Mouse (Mus musculus) ES-E14 (cell line): ENCODE results near the gene Ppard. TPM values are rescaled to one million over a fixed set of nuclear protein-coding genes. Genes with fewer than 3 reads are reported as not detected.

Experiments
- DNase-seq: peaks from one replicate; pipeline ENCODE4 v3.0.0-alpha.2; 2013; ENCODE audit warnings: low read depth, low spot score
- H3K27ac ChIP-seq: 2 replicates; pipeline ENCODE4 v1.5.1; 2012; ENCODE audit warnings: low read depth, mild to moderate bottlenecking, low read length, moderate library complexity, mixed read lengths; ENCODE audit not compliant: poor library complexity, insufficient read depth, severe bottlenecking
- H3K36me3 ChIP-seq: 2 replicates; pipeline ENCODE4 v1.6.1; 2012; ENCODE audit warnings: mild to moderate bottlenecking, low read length, moderate library complexity, mixed read lengths; ENCODE audit not compliant: control insufficient read depth, poor library complexity, insufficient read depth, severe bottlenecking
- H3K4me1 ChIP-seq, 2 experiments: fragments of 150-350 bp in 1 of 2; sonication (generic) in 1 of 2; 2 replicates each; pipeline ENCODE4 v1.6.1; 2012; ENCODE audit warnings: low read length in 2 of 2, mild to moderate bottlenecking in 1 of 2, mixed read lengths in 1 of 2; ENCODE audit not compliant: control insufficient read depth in 2 of 2, insufficient read depth in 2 of 2, poor library complexity in 1 of 2
- H3K4me3 ChIP-seq, 2 experiments: fragments of 150-350 bp in 1 of 2; sonication (generic) in 1 of 2; 2 replicates each; pipeline ENCODE4 v1.5.1; 2012; ENCODE audit warnings: low read length in 2 of 2, low read depth in 1 of 2, mild to moderate bottlenecking in 1 of 2, mixed read lengths in 1 of 2; ENCODE audit not compliant: insufficient read depth in 1 of 2, poor library complexity in 1 of 2, severe bottlenecking in 1 of 2
- H3K9ac ChIP-seq: 2 replicates; pipeline ENCODE4 v1.6.1; 2012; ENCODE audit warnings: low read depth, mild to moderate bottlenecking, low read length, mixed read lengths; ENCODE audit not compliant: poor library complexity, insufficient read depth, severe bottlenecking
- H3K9me3 ChIP-seq: fragments of 150-350 bp; sonication (generic); 2 replicates; pipeline ENCODE4 v1.6.1; 2012; ENCODE audit warnings: low read depth, mild to moderate bottlenecking, low read length; ENCODE audit not compliant: control insufficient read depth, insufficient read depth
- CHD2 ChIP-seq: IDR thresholded peaks from 2 replicates; pipeline ENCODE4 v1.6.1; 2014; ENCODE audit warnings: mild to moderate bottlenecking, low read depth, low read length, inconsistent platforms
- HCFC1 ChIP-seq: IDR thresholded peaks from 2 replicates; pipeline ENCODE4 v1.6.1; 2012; ENCODE audit warnings: low read length, inconsistent platforms, borderline replicate concordance; ENCODE audit not compliant: insufficient read depth
- MAFK ChIP-seq: IDR thresholded peaks from 2 replicates; pipeline ENCODE4 v1.6.1; 2014; ENCODE audit warnings: mild to moderate bottlenecking, low read depth, low read length, inconsistent platforms; ENCODE audit not compliant: insufficient read depth
- ZC3H11A ChIP-seq: IDR thresholded peaks from 2 replicates; pipeline ENCODE4 v1.6.1; 2012; ENCODE audit warnings: low read depth, mild to moderate bottlenecking, inconsistent platforms, low read length, borderline replicate concordance
- ZNF384 ChIP-seq: IDR thresholded peaks from 2 replicates; pipeline ENCODE4 v1.6.1; 2012; ENCODE audit warnings: low read depth, low read length, inconsistent platforms
- in situ Hi-C, 2 experiments: fragments of 600-800 bp; cut with MboI; formaldehyde crosslinking; loops; one replicate each; pipeline ENCODE4 v1.15.1; 2025; ENCODE audit warnings: low sequenced_read_pairs in 2 of 2, inconsistent platforms in 1 of 2; ENCODE audit not compliant: unreplicated experiment in 2 of 2
- total RNA-seq: library from RNA; depleted of rRNA; stranded (reverse); fragments of 300-350 nt; gene quantifications from 2 replicates; pipeline ENCODE4 v1.2.3, GENCODE M21; 2012

Gene Ppard
- total RNA-seq, 1 experiment = 6.7 TPM

DNA sequence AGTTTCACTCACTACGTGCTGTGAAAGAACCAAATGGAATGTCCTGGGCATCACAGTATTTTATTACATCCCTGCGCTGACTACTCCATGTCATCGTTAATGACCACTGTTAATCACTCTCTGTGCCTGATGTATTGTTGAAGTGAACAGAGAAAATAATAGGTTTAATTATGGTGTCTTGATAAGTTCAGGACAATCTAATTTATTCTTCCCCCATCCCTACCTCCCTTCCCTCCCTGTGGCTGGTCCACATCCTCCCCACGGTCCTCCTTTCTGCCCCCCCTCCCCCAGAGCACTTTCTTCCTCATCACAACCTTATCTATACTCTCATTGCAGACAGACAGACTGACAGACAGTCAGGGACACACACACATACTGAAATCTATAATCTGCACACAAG lies 22.3 kb downstream of the Ppard start:
- DNase-seq = no peak
- in situ Hi-C loops = no loop called here
- Histone ChIP-seq H3K9me3 (no peaks in the 10 kb centered on the region), H3K9ac (no peak overlapping the region), H3K36me3 (0 out of 2 replicates have a peak, but pooled peaks cover 3% of the 10 kb centered on the region), H3K4me1 (peaks cover 5 to 39% of the 10 kb centered on the region in 2 experiments; a peak in 3 of 4 replicates), H3K27ac (no peak overlapping the region), H3K4me3 (no peak overlapping the region)
- no peak for TF ChIP-seq CHD2
- TF ChIP-seq ZC3H11A = no peak
- no peak for TF ChIP-seq MAFK
- TF ChIP-seq ZNF384 = no peak
- no peak for TF ChIP-seq HCFC1

- no peak overlapping the region for H3K4me3 ChIP-seq
- H3K9ac ChIP-seq = no peak overlapping the region
- H3K9me3 ChIP-seq = no peaks in the 10 kb centered on the region
- 0 out of 2 replicates have a peak, but pooled peaks cover 3% of the 10 kb centered on the region for H3K36me3 ChIP-seq
- no peak for DNase-seq
- H3K27ac ChIP-seq = no peak overlapping the region
- H3K4me1 ChIP-seq = peaks cover 5 to 41% of the 10 kb centered on the region in 2 experiments; a peak in 3 of 4 replicates
- TF ChIP-seq HCFC1 (no peak), MAFK (no peak), ZNF384 (no peak), CHD2 (no peak), ZC3H11A (no peak)
- in situ Hi-C loops = no loop called here
Measured at GRCm38 (mm10) chr17:28255651-28256050, 23.2 kb downstream of the Ppard start.

DNA sequence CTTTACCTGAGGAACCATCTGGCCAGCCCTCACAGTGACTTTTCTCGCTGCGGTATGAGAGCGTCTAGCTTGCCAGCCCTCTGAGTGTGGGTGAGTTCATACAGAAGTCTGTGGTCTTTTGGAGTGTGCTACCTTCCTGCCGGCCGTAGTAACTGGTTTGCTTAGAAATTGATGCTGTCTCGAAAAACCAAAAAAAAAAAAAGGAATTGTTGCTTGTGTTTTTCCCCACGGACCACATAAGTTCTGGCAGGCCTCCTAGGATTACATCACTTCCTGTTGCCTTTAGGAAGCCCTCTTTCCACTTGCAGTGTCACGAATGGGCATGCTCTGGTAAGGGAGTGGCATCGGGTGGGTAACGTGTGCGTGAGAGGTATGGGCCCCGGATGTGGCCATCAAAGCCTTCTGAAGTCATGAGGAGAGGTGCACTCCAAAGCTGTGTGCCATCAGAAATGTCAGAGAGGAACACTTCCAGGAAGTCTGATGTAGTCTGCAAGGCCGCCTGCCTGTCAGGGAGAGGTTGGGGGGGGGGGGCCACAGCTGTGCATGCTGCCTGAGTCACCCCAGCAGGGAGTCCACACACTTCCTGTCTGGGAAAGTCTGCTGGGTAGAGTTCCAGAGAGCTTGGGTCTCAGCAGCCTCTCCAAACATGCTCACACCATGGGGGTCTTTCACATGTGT lies 24.3 kb downstream of the Ppard start:
- in situ Hi-C loops = no loop called here
- no peak for DNase-seq
- H3K36me3 ChIP-seq = 0 out of 2 replicates have a peak, but pooled peaks cover 3% of the 10 kb centered on the region
- H3K9ac ChIP-seq = no peak overlapping the region; the same call in 1 of the 2 replicates
- H3K4me1 ChIP-seq = peaks cover 5 to 41% of the 10 kb centered on the region in 2 experiments; a peak in 3 of 4 replicates
- no peaks in the 10 kb centered on the region for H3K9me3 ChIP-seq
- 0 out of 2 replicates have a peak overlapping the region, but pooled peaks have one; percentile 2 for H3K27ac ChIP-seq
- no peak overlapping the region for H3K4me3 ChIP-seq
- TF ChIP-seq HCFC1 = no peak
- no peak for TF ChIP-seq MAFK
- no peak for TF ChIP-seq ZNF384
- no peak for TF ChIP-seq CHD2
- no peak for TF ChIP-seq ZC3H11A

- TF ChIP-seq CHD2 = no peak
- no peak for TF ChIP-seq ZC3H11A
- no peak for TF ChIP-seq ZNF384
- no peak for TF ChIP-seq HCFC1
- no peak for TF ChIP-seq MAFK
- Histone ChIP-seq H3K4me1 (peaks cover 5 to 41% of the 10 kb centered on the region in 2 experiments; a peak in 3 of 4 replicates), H3K9ac (no peak overlapping the region), H3K4me3 (no peak overlapping the region), H3K36me3 (no peaks in the 10 kb centered on the region), H3K9me3 (no peaks in the 10 kb centered on the region), H3K27ac (no peak overlapping the region)
- no peak for DNase-seq
- in situ Hi-C loops = no loop called here
Measured at GRCm38 (mm10) chr17:28258325-28258724, 25.8 kb downstream of the Ppard start.
